ENCODE assay signal across 18 mouse cellular contexts in the genomic region with DNA sequence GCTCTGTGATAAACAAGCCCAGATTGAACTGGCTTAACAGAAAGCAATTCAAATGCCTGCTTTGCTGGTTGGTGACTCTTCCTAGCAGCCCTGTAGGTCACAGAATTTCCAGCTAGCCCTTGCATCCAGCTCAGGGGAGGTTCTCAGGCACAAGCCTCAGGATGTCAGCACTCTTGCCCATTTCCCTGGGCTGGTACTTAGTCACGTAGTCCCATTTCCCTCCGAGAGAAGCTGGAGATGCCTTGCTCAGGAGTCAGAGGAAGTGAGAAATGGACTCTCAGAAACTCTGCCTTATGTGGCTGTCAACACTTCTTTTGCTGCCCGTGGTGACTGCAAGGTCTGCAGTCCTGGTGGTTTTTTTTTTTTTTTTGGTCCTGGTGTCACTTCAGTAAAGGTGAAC.
"Had no signal": no experiment of that assay in that cellular context is flagged by ENCODE, and none has a peak within 500 bp of the region (broad histone marks: within the 10 kb centered on the region; RNA-seq: fewer than 3 reads in every experiment).

No protein-coding gene starts in this region.

- H3K27me3 ChIP-seq: liver, embryonic 12.5 days; liver, embryonic 15.5 days; lung, embryonic 15.5 days; midbrain, embryonic 13.5 days had no signal

- H3K9ac ChIP-seq: kidney, embryonic 15.5 days; limb, embryonic 13.5 days; liver, embryonic 12.5 days; liver, embryonic 15.5 days; lung, embryonic 15.5 days; midbrain, embryonic 13.5 days; neural tube, embryonic 13.5 days had no signal

- H3K27ac ChIP-seq: kidney, embryonic 15.5 days; limb, embryonic 13.5 days; liver, embryonic 12.5 days; liver, embryonic 15.5 days; lung, embryonic 15.5 days; midbrain, embryonic 10.5 days; midbrain, embryonic 13.5 days; neural tube, embryonic 13.5 days had no signal

- H3K4me2 ChIP-seq: kidney, embryonic 15.5 days; limb, embryonic 13.5 days; liver, embryonic 12.5 days; liver, embryonic 15.5 days; lung, embryonic 15.5 days; midbrain, embryonic 13.5 days; neural tube, embryonic 13.5 days had no signal

- ATAC-seq: liver, embryonic 12.5 days; midbrain, embryonic 13.5 days; midbrain, embryonic 16.5 days had no signal

- H3K4me3 ChIP-seq: kidney, embryonic 15.5 days; limb, embryonic 13.5 days; liver, embryonic 12.5 days; liver, embryonic 15.5 days; lung, embryonic 15.5 days; megakaryocyte, embryonic 14.5 days; midbrain, embryonic 10.5 days; midbrain, embryonic 13.5 days; myocyte; neural tube, embryonic 13.5 days had no signal

- H3K36me3 ChIP-seq: kidney, embryonic 15.5 days; limb, embryonic 13.5 days; liver, embryonic 12.5 days; liver, embryonic 15.5 days; lung, embryonic 15.5 days; midbrain, embryonic 10.5 days; midbrain, embryonic 13.5 days; neural tube, embryonic 13.5 days had no signal

- H3K9me3 ChIP-seq: kidney, embryonic 15.5 days; limb, embryonic 13.5 days; liver, embryonic 12.5 days; liver, embryonic 15.5 days; lung, embryonic 15.5 days; megakaryocyte, embryonic 14.5 days; midbrain, embryonic 10.5 days; midbrain, embryonic 13.5 days; neural tube, embryonic 13.5 days had no signal

- H3K4me1 ChIP-seq: kidney, embryonic 15.5 days; liver, embryonic 12.5 days; liver, embryonic 15.5 days; lung, embryonic 15.5 days; midbrain, embryonic 13.5 days; neural tube, embryonic 13.5 days had no signal

- DNase-seq: kidney, postnatal 10 days; left cerebral cortex, postnatal 4 days; lung, adult 18-20 months; lung, postnatal 10 days; lung, postnatal 36 days; thymus, adult 18-20 months; thymus, postnatal 36 days had no signal
